ENCODE assay signal across 1 mouse cellular context in the genomic region with DNA sequence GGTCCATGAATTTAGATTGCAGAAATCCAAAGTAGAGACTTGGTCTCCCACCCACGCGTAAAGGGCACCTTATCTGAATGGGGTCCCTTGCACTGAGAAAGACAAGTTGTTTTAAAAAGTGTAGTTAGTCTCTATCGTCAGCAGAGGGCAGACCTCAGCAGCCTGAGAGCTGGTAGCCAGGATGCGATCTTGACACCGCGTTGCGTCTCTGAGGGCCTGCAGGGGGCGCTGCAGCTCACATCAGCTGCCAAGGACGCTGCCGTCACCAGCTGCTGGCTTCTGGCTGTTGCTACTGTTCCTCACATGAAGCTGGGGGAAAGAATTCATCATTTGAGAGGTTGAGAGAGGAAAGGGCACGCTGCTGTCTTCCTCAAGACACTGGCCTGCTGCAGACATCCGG.
TF ChIP-seq lines count a peak whose summit lies in the region.

No protein-coding gene starts in this region.

TF ChIP-seq in CH12.LX, 34 proteins besides CTCF, POLR2A, EP300 and RAD21:
- TF ChIP-seq ELF1 (IDR thresholded peaks at IDR 0.05; ENCODE audit: low read depth, low read length), result peak; percentile 60
- TF ChIP-seq JUN (IDR thresholded peaks at IDR 0.05; ENCODE audit: insufficient read depth, low read depth, low read length), result no peak
- TF ChIP-seq NELFE (IDR thresholded peaks at IDR 0.05; ENCODE audit: low read depth, low read length), result peak; percentile 63; the same call in 1 of the 2 replicates
- TF ChIP-seq MAFK (IDR thresholded peaks at IDR 0.05; ENCODE audit: insufficient replicate concordance, low read length), result no peak
- peak; percentile 56; the same call in 1 of the 2 replicates for TF ChIP-seq MYC (IDR thresholded peaks at IDR 0.05; ENCODE audit: low read depth, low read length)
- no peak for TF ChIP-seq MXI1 (IDR thresholded peaks at IDR 0.05; ENCODE audit: low read depth, low read length)
- TF ChIP-seq BHLHE40 (IDR thresholded peaks at IDR 0.05; ENCODE audit: low read depth, low read length), result peak; percentile 34; the same call in 1 of the 2 replicates
- peak; percentile 43; the same call in 1 of the 2 replicates for TF ChIP-seq IRF4 (IDR thresholded peaks at IDR 0.05; ENCODE audit: low read depth, low read length)
- peak; percentile 47; the same call in 1 of the 2 replicates for TF ChIP-seq JUND (conservative IDR thresholded peaks at IDR 0.05; ENCODE audit: low read depth, low read length)
- TF ChIP-seq SMC3 (IDR thresholded peaks at IDR 0.05; ENCODE audit: low read depth, low read length), result peak; percentile 99
- TF ChIP-seq TCF12 (IDR thresholded peaks at IDR 0.05; ENCODE audit: low read depth, low read length), result peak; percentile 70
- peak; percentile 76 for TF ChIP-seq ZC3H11A (IDR thresholded peaks at IDR 0.05; ENCODE audit: low read depth, low read length)
- TF ChIP-seq MAX (IDR thresholded peaks at IDR 0.05; ENCODE audit: low read length), result no peak
- 0 out of 2 replicates have a peak, but pooled peaks have one; percentile 19 for TF ChIP-seq ZNF384 (IDR thresholded peaks at IDR 0.05; ENCODE audit: low read depth, low read length)
- no peak for TF ChIP-seq USF1 (IDR thresholded peaks at IDR 0.05; ENCODE audit: low read depth, low read length)
